Mouse (Mus musculus) heart, embryonic 16.5 days (tissue): ENCODE measurements at regions not wholly inside any gene's neighbourhood (a gene's known extent, or its start where the extent isn't known, plus 50 kb on each side); places are given as distances from the start of the nearest gene placed in this dataset.

ENCODE experiments used
- ATAC-seq: fragments of 200-750 bp; cut with Nextera tagmentation; replicated peaks from 2 replicates; pipeline ENCODE4 v1.8.0; 2017; ENCODE audit warnings: moderate number of reproducible peaks; ENCODE audit not compliant: insufficient read depth, low FRiP score; ENCODE audit errors: extremely low read depth
- H3K27ac ChIP-seq: fragments of 300-500 bp; sonication (generic); 2 replicates; pipeline ENCODE4 v1.5.1; 2014; ENCODE audit warnings: mild to moderate bottlenecking, low read length, control low read depth, moderate library complexity
- H3K27me3 ChIP-seq: fragments of 300-500 bp; sonication (generic); 2 replicates; pipeline ENCODE4 v1.6.1; 2014; ENCODE audit warnings: low read length, mixed read lengths; ENCODE audit not compliant: control insufficient read depth, insufficient read depth
- H3K36me3 ChIP-seq: fragments of 300-500 bp; sonication (generic); 2 replicates; pipeline ENCODE4 v1.6.1; 2014; ENCODE audit not compliant: control insufficient read depth, insufficient read depth
- H3K4me1 ChIP-seq: fragments of 300-500 bp; sonication (generic); 2 replicates; pipeline ENCODE4 v1.6.1; 2014; ENCODE audit warnings: low read length, mixed read lengths; ENCODE audit not compliant: control insufficient read depth, insufficient read depth
- H3K4me2 ChIP-seq: fragments of 300-500 bp; sonication (generic); 2 replicates; pipeline ENCODE4 v1.6.1; 2014; ENCODE audit warnings: low read depth, mild to moderate bottlenecking, control low read depth, low read length
- H3K4me3 ChIP-seq: fragments of 300-500 bp; sonication (generic); 2 replicates; pipeline ENCODE4 v1.5.1; 2014; ENCODE audit warnings: mild to moderate bottlenecking, control low read depth, low read length
- H3K9ac ChIP-seq: fragments of 300-500 bp; sonication (generic); 2 replicates; pipeline ENCODE4 v1.6.1; 2014; ENCODE audit warnings: low read length, control low read depth
- H3K9me3 ChIP-seq: fragments of 300-500 bp; sonication (generic); replicated peaks from 2 replicates; pipeline ENCODE4 v1.6.1; 2016; ENCODE audit warnings: low read length; ENCODE audit not compliant: control insufficient read depth
- WGBS: fragments of 180-500 bp; shearing (Covaris S2); extraction: QIAGEN DNeasy Blood & Tissue Kit; methylation state at CpG from one replicate; pipeline ENCODE4 v1.1.7; 2014; 5-methylcytosine and 5-hydroxymethylcytosine counted together

DNA sequence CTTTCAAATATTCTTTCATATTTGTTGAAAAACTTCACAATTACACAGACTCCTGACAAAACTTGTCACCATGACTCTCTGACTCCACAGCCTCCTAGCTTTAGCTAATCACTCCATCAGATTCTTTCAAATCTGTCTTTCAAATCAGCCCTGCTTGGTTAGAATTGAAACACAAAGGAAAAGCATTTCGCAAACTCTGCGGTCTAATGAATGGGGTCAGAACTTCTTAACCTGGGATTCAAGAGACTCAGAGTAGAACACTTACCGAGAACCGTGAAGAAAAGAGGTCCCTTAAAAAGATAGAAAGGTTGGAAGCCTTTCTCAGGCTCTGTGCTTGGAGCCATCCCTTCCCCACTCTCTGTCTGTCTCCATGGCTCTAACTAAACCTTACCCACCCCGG, 148.9 kb upstream of the Atp1b1 start:
- no peaks in the 10 kb centered on the region for H3K27me3 ChIP-seq
- no peak overlapping the region for H3K9ac ChIP-seq
- H3K4me3 ChIP-seq, result no peak overlapping the region
- H3K4me1 ChIP-seq, result no peaks in the 10 kb centered on the region
- WGBS, result 87% methylated on average over 5 of the region's 5 CpGs
- H3K36me3 ChIP-seq, result no peaks in the 10 kb centered on the region
- H3K27ac ChIP-seq, result no peak overlapping the region
- H3K4me2 ChIP-seq, result no peak overlapping the region
- ATAC-seq, result no peak
- no peaks in the 10 kb centered on the region for H3K9me3 ChIP-seq

DNA sequence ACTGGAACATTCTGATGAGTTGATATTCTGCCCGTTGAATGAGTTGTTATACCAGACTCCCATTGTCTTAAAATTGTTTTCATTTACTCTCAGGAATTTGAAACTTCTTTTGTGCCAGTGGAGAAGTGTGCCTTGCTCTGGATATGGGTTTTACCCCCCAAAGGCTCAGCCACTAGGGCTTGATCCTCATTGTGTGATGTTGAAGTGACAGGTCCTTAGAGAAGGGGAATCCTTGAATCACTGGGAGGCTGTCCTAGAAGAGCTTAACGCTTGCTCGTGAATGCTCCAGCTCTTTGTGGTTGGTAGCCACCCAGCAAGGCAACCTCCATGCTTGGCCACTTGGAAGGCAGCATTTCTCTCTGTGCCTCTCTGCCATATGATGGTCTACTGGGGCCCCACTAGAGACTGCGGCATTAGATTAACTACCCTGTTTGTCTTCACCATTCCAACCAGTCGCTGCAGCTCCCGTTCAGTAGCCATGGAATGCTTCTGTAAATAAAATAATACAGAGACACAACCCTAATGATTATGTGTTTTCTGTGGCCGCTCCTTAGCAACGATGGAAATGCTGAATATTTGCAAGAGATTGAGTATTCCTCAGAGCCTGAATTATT, 148.1 kb upstream of the Atp1b1 start:
- 79% methylated on average over 8 of the region's 8 CpGs for WGBS
- no peak overlapping the region for H3K9ac ChIP-seq
- H3K4me2 ChIP-seq, result no peak overlapping the region
- no peaks in the 10 kb centered on the region for H3K9me3 ChIP-seq
- H3K36me3 ChIP-seq, result no peaks in the 10 kb centered on the region
- H3K4me3 ChIP-seq, result no peak overlapping the region
- H3K4me1 ChIP-seq, result no peaks in the 10 kb centered on the region
- ATAC-seq, result no peak
- no peak overlapping the region for H3K27ac ChIP-seq
- no peaks in the 10 kb centered on the region for H3K27me3 ChIP-seq

DNA sequence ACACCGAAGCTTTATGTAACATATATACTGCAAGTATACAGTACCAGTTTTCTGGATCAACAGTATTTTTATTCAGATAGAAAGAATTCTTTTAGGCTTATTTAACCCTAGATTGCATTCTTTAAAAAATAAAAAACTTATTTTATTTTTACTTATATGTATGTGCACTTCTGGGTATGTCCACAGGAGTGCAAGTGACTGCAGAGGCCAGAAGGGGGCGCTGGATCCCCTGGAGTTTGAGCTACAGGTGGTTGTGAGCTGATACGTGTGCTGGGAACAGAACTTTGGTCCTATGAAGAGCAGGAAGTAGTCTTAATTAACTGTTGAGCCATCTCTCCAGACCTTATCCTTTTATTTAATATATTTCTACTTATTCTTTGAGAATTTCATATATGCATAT, 145.3 kb upstream of the Atp1b1 start:
- H3K27ac ChIP-seq, result no peak overlapping the region
- WGBS, result 80% methylated on average over 3 of the region's 3 CpGs
- no peak overlapping the region for H3K9ac ChIP-seq
- ATAC-seq, result no peak
- no peak overlapping the region for H3K4me3 ChIP-seq
- H3K4me2 ChIP-seq, result no peak overlapping the region
- H3K9me3 ChIP-seq, result no peaks in the 10 kb centered on the region
- H3K4me1 ChIP-seq, result no peaks in the 10 kb centered on the region
- no peaks in the 10 kb centered on the region for H3K27me3 ChIP-seq
- no peaks in the 10 kb centered on the region for H3K36me3 ChIP-seq

DNA sequence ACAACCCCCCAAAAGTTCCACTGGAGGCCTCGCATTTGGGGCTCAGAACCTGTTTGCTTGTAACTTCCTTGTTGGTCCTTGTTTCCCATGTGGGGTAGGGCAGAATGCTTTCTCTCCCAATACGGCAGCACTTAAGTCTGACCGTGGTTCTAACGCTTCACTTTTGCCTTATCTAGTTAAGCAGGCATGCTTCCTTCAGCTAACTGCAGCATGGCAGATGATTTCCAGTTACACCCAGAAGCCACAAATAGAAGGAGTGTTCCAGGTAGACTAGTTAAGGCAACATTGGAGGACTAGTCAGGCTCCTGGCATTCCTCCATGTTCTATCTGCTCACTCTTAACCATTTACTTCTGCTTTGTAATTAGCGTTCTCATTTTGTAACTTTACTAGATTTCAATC, 144.4 kb upstream of the Atp1b1 start:
- no peak for ATAC-seq
- WGBS, result 75% methylated on average over 5 of the region's 5 CpGs
- no peak overlapping the region for H3K4me2 ChIP-seq

DNA sequence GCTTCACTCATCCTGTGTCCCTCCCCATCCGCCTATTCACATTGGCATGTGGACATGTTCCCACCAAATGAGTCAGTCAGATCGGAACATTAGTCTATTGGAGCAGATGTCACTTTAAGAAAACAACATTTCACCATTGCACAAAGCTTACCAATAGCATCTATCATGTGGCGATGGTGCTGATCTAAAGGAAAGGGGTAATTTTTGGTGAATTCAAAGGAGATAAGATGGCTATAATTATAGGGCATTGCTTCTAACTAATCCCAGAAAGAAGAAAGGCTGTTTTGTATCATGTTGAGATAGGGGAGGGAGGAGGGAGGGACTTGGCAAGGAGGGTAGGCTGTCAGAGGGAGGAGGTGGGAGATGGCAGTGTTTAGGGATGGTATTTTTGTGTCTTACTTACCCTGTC, 132.1 kb upstream of the Atp1b1 start:
- no peaks in the 10 kb centered on the region for H3K36me3 ChIP-seq
- H3K9me3 ChIP-seq, result no peaks in the 10 kb centered on the region
- no peaks in the 10 kb centered on the region for H3K27me3 ChIP-seq
- peaks cover 14% of the 10 kb centered on the region for H3K4me1 ChIP-seq
- no peak overlapping the region for H3K27ac ChIP-seq
- 68% methylated on average over 3 of the region's 3 CpGs for WGBS
- no peak for ATAC-seq
- no peak overlapping the region for H3K4me3 ChIP-seq
- H3K4me2 ChIP-seq, result no peak overlapping the region
- H3K9ac ChIP-seq, result no peak overlapping the region

More for the DNA sequence above, 144.4 kb upstream of the Atp1b1 start:
- no peaks in the 10 kb centered on the region for H3K9me3 ChIP-seq
- H3K4me1 ChIP-seq, result no peaks in the 10 kb centered on the region
- no peak overlapping the region for H3K27ac ChIP-seq
- H3K4me3 ChIP-seq, result no peak overlapping the region
- no peaks in the 10 kb centered on the region for H3K36me3 ChIP-seq
- H3K27me3 ChIP-seq, result no peaks in the 10 kb centered on the region
- H3K9ac ChIP-seq, result no peak overlapping the region

DNA sequence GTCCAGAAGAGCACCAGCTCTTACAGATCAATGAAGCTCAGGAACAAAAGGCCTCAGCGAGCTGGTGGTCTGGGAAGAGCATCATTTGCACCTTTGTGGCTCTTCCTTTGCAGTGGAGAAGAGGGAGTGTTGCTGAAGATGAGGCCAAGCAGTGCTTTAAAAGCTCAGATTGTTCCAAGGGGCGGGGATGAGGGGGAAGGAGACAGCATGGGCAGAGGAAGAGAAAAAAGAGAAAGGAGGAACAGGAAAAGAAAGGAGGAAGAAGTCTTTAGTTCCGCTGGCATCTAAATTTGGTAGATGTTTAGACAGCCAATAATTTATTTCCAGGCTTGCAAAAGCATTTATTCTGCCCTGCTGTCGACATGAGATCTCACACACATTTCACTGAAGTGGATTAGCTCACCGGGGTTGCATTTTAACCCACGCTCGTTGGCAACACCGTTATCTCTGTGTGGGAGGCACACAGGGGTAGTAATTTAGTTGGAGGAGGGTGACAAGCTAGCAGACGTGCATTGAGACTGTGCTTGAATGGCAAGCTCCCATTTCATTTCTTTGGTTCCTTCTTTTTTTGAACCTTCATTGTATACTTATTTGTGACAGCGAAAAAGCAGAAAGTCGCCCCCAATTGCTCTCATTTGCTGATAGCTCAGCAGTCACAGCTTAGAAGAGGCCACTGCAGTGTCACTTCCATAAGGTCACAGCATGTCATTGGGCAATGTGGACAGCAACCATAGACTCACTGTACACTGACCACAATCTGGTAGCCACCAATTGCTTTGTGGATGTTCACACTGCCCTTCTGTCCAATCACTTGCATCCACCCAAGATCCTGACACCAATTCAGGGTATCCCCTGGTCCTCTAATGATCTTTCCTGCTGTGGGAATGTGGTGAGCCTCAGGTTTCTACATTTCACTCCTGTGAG, 128.2 kb upstream of the Atp1b1 start:
- peak; percentile 63 for ATAC-seq
- H3K4me3 ChIP-seq, result no peak overlapping the region
- H3K4me2 ChIP-seq, result peak overlapping the region; percentile 19
- H3K4me1 ChIP-seq, result peaks cover 14% of the 10 kb centered on the region
- H3K9ac ChIP-seq, result no peak overlapping the region; the same call in 1 of the 2 replicates
- peak overlapping the region; percentile 52 for H3K27ac ChIP-seq
- no peaks in the 10 kb centered on the region for H3K9me3 ChIP-seq
- 35% methylated on average over 11 of the region's 11 CpGs for WGBS
- no peaks in the 10 kb centered on the region for H3K27me3 ChIP-seq
- H3K36me3 ChIP-seq, result no peaks in the 10 kb centered on the region

DNA sequence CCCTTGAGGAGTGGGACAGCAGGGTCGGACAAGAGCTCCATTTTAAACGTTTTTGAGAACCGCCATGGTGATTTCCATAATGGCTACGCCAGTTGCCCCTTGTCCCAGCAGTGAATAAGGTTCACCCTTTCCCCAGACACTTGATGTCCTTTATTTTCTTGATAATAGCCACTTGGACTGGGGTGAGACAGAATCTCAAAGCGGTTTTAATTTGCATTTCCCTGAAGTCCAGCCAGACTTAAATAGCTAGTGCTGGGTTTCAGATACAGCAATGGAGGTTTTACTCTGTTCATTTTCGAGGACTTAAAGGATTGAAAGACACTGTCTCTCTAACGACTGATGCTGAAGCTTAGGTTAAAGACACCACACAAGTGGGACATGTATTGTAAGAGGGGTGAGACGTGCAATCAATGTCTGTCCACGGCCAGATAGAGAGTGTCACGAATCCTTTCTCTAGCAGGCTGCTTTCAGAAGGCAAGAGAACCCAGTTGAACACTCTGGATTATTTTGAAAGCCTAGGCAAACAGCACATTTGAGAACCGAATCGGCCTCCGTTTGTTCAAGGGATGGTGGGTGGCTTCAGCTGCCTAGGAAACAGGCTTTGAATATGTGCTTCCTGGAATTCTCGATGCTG, 118.8 kb upstream of the Atp1b1 start:
- no peak for ATAC-seq
- Histone ChIP-seq H3K9me3 (no peaks in the 10 kb centered on the region), H3K4me3 (no peak overlapping the region), H3K36me3 (no peaks in the 10 kb centered on the region), H3K27ac (no peak overlapping the region), H3K9ac (no peak overlapping the region), H3K4me1 (peaks cover 8% of the 10 kb centered on the region), H3K4me2 (no peak overlapping the region), H3K27me3 (no peaks in the 10 kb centered on the region)
- WGBS, result 77% methylated on average over 14 of the region's 14 CpGs

DNA sequence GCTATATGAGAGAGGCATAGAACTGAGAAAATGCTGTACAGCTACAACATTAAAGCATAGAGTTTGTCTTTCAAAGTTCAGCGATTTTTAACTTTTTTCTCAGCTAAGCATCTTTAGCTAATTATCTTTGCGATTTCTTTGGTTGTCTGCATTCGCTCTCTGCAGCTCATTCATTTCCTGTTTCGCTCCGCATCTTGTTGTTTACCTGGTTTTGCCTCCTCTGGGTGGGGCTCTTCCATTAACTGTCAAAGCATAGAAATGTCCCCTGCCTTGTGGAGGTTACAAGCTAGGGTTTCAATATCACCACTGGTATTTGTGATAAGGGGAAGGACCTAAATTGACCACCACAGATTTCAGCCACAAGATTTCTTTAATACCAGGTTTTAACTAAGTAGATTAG, 115.5 kb upstream of the Atp1b1 start:
- Histone ChIP-seq H3K4me2 (no peak overlapping the region), H3K36me3 (no peaks in the 10 kb centered on the region), H3K4me1 (peaks cover 24% of the 10 kb centered on the region), H3K9ac (no peak overlapping the region), H3K4me3 (no peak overlapping the region), H3K27ac (no peak overlapping the region), H3K27me3 (no peaks in the 10 kb centered on the region), H3K9me3 (no peaks in the 10 kb centered on the region)
- no peak for ATAC-seq
- WGBS, result 83% methylated on average over 5 of the region's 5 CpGs

DNA sequence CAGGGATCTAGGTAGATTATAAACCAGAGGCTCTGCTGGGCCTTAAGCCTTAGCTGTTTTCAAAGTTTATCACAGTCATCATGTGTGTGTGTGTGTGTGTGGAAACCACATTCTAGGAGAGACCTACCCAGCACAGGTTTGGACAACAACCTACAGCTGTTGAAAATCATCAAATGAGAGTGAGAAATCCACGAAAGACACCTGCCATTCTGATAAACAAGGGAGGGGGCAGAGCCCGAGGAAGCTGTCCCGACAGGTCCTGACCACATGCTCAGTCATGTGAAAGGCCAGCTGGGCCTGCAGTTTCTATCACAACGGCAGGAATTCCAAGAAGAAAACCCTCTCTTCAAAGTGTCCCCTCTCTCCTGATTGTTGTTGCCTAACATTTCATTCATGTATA, 114.0 kb upstream of the Atp1b1 start:
- Histone ChIP-seq H3K9ac (no peak overlapping the region), H3K27me3 (no peaks in the 10 kb centered on the region), H3K36me3 (no peaks in the 10 kb centered on the region), H3K4me1 (peaks cover 24% of the 10 kb centered on the region), H3K4me2 (no peak overlapping the region), H3K9me3 (no peaks in the 10 kb centered on the region), H3K4me3 (no peak overlapping the region), H3K27ac (no peak overlapping the region)
- WGBS, result 23% methylated on average over 4 of the region's 4 CpGs
- no peak for ATAC-seq
